Mouse (Mus musculus): Measurements from ENCODE around the gene Rbms2.

GRCm38 (mm10) chr10:128082477-128082808 lies 97.7 kb downstream of the Rbms2 start:
- TF ChIP-seq CTCF (IDR thresholded peaks at IDR 0.05; ENCODE audit: insufficient read depth, low read length): no peak
- no peak for TF ChIP-seq POLR2A (IDR thresholded peaks at IDR 0.05; ENCODE audit: borderline replicate concordance, extremely low read depth, low read depth, low read length)

Data from lung, adult 2 months (tissue).